Mouse (Mus musculus): ENCODE measurements at regions not wholly inside any gene's neighbourhood (a gene's known extent, or its start where the extent isn't known, plus 50 kb on each side); places are given as distances from the start of the nearest gene placed in this dataset.

- no peak overlapping the region for H3K27ac ChIP-seq (replicated peaks; ENCODE audit: low read depth, low read length)
- H3K4me1 ChIP-seq (ENCODE audit: control insufficient read depth, insufficient read depth, insufficient read length, low read length): no peaks in the 10 kb centered on the region
These were observed 153.5 kb upstream of the Usp24 start for GRCm38 (mm10) chr4:106162551-106162950.

DNA sequence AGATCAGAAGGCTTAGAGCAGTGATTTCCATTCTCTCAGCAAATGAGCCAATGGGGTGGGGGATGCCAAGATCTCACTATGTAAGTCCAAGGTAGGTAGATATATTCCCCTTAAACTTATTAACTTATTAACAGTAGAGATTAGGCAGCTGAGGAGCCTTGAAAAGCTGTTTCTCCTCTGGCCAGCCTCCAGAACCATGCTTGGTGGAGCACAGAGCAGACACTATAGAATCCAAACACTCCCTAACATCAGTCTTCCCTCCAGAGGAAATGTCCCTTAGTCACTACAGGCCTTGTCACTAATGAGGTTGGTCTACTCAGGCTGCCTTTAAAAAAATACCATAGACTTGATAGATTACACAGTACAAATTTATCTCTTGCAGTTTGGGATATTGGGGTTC, 152.8 kb upstream of the Usp24 start:
- no peak overlapping the region for H3K27ac ChIP-seq (replicated peaks; ENCODE audit: low read depth, low read length)

More at GRCm38 (mm10) chr4:106162551-106162950, 153.5 kb upstream of the Usp24 start:
- no peak overlapping the region for H3K4me3 ChIP-seq (ENCODE audit: insufficient read depth, low read depth, low read length)

DNA sequence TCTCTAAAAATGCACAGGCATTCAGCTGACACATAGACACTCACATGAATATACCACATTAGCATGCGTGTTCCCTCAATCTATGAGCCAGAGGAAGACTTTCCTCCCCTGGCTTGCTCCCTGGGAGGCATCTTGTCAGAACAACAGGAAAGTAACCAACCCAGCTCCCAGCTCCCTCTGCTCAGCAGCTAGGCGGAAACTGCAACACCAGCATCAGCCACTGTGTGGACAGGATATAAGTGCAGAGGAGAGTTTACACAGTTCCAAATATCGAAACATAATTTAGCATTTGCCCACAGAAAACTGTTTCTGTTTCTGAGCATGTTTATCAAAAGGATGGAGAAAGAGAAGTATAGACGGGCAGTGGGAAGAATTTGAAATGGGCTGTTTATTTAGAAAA, 148.3 kb upstream of the Usp24 start:
- Histone ChIP-seq H3K4me1 (ENCODE audit: control insufficient read depth, insufficient read depth, insufficient read length, low read length) (no peaks in the 10 kb centered on the region), H3K4me3 (ENCODE audit: insufficient read depth, low read depth, low read length) (no peak overlapping the region), H3K27ac (replicated peaks; ENCODE audit: low read depth, low read length) (no peak overlapping the region)

More for the DNA sequence above, 152.8 kb upstream of the Usp24 start:
- no peak overlapping the region for H3K4me3 ChIP-seq (ENCODE audit: insufficient read depth, low read depth, low read length)
- H3K4me1 ChIP-seq (ENCODE audit: control insufficient read depth, insufficient read depth, insufficient read length, low read length): no peaks in the 10 kb centered on the region

DNA sequence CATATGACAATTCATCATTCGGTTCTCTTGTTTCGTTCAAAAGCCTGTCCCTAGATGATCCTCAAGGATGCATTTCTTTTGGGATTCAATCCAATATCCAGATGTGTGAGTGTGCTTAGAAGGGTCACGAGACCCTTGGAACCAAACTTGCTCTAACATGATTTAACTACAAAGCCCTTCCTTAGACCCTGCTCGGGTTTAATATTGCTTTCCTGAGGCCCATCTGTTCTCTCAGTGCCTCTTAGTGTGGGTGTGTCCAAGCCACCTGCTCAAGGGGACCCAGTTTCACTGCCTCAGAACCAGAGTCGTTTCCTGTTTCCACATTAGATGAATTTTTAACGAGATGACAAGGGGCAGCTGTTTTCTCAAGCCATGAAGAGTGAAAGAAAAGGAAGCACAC, 147.3 kb upstream of the Usp24 start:
- Histone ChIP-seq H3K4me3 (ENCODE audit: insufficient read depth, low read depth, low read length) (no peak overlapping the region), H3K27ac (replicated peaks; ENCODE audit: low read depth, low read length) (no peak overlapping the region), H3K4me1 (ENCODE audit: control insufficient read depth, insufficient read depth, insufficient read length, low read length) (no peaks in the 10 kb centered on the region)

GRCm38 (mm10) chr4:106169466-106169865, 146.5 kb upstream of the Usp24 start:
- H3K4me1 ChIP-seq (ENCODE audit: control insufficient read depth, insufficient read depth, insufficient read length, low read length): no peaks in the 10 kb centered on the region
- no peak overlapping the region for H3K27ac ChIP-seq (replicated peaks; ENCODE audit: low read depth, low read length)
- H3K4me3 ChIP-seq (ENCODE audit: insufficient read depth, low read depth, low read length): no peak overlapping the region

- Histone ChIP-seq H3K27ac (replicated peaks; ENCODE audit: low read depth, low read length) (no peak overlapping the region), H3K4me3 (ENCODE audit: insufficient read depth, low read depth, low read length) (no peak overlapping the region), H3K4me1 (ENCODE audit: control insufficient read depth, insufficient read depth, insufficient read length, low read length) (no peaks in the 10 kb centered on the region)
These were observed 145.3 kb upstream of the Usp24 start for GRCm38 (mm10) chr4:106170731-106171130.

- Histone ChIP-seq H3K4me3 (ENCODE audit: insufficient read depth, low read depth, low read length) (no peak overlapping the region), H3K27ac (replicated peaks; ENCODE audit: low read depth, low read length) (no peak overlapping the region), H3K4me1 (ENCODE audit: control insufficient read depth, insufficient read depth, insufficient read length, low read length) (no peaks in the 10 kb centered on the region)
These were observed 140.7 kb upstream of the Usp24 start for GRCm38 (mm10) chr4:106175352-106175751.

GRCm38 (mm10) chr4:106185745-106186501, 130.1 kb upstream of the Usp24 start:
- Histone ChIP-seq H3K27ac (replicated peaks; ENCODE audit: low read depth, low read length) (peak overlapping the region; percentile 66), H3K4me3 (ENCODE audit: insufficient read depth, low read depth, low read length) (no peak overlapping the region)

DNA sequence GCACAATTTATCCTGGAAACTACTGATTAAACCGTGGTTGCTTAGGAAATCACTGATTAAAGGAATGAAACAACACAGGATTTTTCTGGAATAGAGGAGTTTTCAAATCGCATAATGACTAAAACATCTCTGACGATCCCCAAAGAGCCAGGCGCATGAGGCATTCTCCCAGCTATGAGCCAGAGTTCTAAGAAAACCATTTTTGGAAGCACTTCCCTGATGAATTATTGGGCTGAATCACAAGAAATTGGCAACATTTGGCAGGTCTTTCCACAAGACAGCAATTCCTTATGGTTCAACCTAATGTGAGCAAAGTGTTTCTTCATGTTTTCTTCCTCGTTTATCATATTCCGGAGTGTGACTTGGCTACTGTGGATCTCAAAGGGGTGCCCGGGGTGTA, 129.3 kb upstream of the Usp24 start:
- Histone ChIP-seq H3K4me1 (ENCODE audit: control insufficient read depth, insufficient read depth, insufficient read length, low read length) (peaks cover 8% of the 10 kb centered on the region; the same call in 1 of the 2 replicates), H3K27ac (replicated peaks; ENCODE audit: low read depth, low read length) (no peak overlapping the region; the same call in 1 of the 2 replicates), H3K4me3 (ENCODE audit: insufficient read depth, low read depth, low read length) (no peak overlapping the region)

More at GRCm38 (mm10) chr4:106185745-106186501, 130.1 kb upstream of the Usp24 start:
- H3K4me1 ChIP-seq (ENCODE audit: control insufficient read depth, insufficient read depth, insufficient read length, low read length): peaks cover 4% of the 10 kb centered on the region; the same call in 1 of the 2 replicates

DNA sequence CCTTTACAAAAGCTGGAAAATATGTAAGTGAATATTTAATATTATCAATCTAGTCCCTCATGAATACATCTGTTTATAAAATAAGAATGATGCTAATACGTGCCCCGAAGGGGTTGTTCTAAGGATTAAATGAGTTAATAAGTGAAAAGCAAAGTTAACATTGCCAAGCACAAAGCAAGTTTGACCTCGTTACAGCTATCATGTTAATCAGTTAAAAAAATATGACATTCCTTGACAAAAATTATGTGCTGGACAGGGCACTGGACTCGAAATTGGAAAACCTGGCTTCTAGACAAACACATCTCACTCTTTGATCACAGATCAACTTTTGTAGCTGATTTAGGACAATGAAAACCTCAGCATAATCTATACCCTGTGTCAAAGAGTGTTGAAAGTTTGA, 125.8 kb upstream of the Usp24 start:
- H3K27ac ChIP-seq (replicated peaks; ENCODE audit: low read depth, low read length): no peak overlapping the region
- peaks cover 10% of the 10 kb centered on the region; the same call in 1 of the 2 replicates for H3K4me1 ChIP-seq (ENCODE audit: control insufficient read depth, insufficient read depth, insufficient read length, low read length)
- H3K4me3 ChIP-seq (ENCODE audit: insufficient read depth, low read depth, low read length): no peak overlapping the region

- H3K4me1 ChIP-seq (ENCODE audit: control insufficient read depth, insufficient read depth, insufficient read length, low read length): peaks cover 7% of the 10 kb centered on the region; the same call in 1 of the 2 replicates
- no peak overlapping the region for H3K4me3 ChIP-seq (ENCODE audit: insufficient read depth, low read depth, low read length)
- peak overlapping the region; percentile 35 for H3K27ac ChIP-seq (replicated peaks; ENCODE audit: low read depth, low read length)
These were observed 124.7 kb upstream of the Usp24 start for GRCm38 (mm10) chr4:106191331-106191730.

- H3K4me3 ChIP-seq (ENCODE audit: insufficient read depth, low read depth, low read length): no peak overlapping the region
- peak overlapping the region; percentile 35; the same call in 1 of the 2 replicates for H3K27ac ChIP-seq (replicated peaks; ENCODE audit: low read depth, low read length)
- H3K4me1 ChIP-seq (ENCODE audit: control insufficient read depth, insufficient read depth, insufficient read length, low read length): peaks cover 7% of the 10 kb centered on the region; the same call in 1 of the 2 replicates
These were observed 124.2 kb upstream of the Usp24 start for GRCm38 (mm10) chr4:106191843-106192242.

DNA sequence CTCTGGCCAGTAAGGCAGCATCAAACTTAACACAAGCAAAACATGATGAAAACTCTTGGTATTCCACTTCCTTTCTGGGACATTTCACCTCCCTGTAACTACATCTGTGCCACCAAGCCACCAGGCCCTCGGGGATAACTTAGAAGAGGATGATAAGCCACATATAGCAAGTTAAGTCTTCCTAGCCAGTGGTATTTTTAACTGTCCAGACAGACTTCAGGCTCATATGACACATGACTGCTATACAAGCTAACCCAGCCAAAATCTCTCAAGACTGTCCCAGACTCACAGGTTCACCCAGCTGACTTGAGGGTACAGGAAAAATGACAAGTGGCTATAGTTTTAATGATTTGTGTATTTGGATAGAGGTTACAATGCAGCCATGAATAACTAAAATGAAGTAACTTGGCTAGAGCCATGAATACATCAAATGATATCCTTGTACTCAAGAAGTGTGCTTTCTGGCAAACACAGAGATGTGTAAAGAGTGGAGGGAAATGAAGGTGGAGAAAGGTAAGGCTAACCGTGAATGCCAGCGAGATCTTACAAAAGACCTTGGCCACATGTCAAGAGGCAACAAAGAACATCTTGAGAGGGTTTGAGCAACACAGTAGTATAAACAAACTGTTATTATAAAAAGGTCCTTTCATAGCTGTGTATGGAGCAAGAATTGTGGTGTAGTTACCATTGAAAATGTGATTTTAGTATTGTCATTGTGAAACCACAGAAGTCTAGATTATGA, 122.6 kb upstream of the Usp24 start:
- H3K4me3 ChIP-seq (ENCODE audit: insufficient read depth, low read depth, low read length): no peak overlapping the region
- H3K27ac ChIP-seq (replicated peaks; ENCODE audit: low read depth, low read length): no peak overlapping the region
- H3K4me1 ChIP-seq (ENCODE audit: control insufficient read depth, insufficient read depth, insufficient read length, low read length): peaks cover 7% of the 10 kb centered on the region; the same call in 1 of the 2 replicates

DNA sequence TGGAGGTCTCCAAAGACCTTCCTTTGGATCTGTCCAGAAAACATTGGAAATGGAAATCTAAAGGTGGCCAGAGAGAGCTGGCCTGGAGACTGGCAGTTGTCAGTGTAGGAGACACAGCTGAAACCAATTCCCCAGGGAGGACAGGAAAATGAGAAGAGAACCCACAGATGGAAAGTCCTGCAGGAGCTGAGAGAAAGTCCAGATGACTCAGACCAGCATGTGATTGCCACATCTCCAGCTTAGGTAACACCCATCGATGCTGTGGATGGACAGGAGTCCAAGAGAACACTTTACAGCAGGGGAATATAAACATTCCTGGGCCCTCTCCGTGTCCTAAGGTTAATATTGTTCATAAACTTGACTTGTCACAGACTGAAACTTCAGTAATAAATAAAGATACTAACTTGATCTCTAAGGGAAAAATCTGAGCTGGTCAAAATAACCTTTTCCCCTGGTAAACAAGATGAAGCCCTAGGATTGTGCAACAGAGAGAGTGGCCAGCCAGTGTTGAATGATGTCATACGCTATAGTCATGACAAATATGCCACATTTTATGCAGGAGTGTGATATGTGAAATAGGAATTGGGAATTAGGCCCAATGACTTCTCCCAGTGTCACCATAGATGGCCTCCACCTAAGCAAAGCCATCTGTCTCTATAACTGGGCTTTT, 120.4 kb upstream of the Usp24 start:
- H3K4me1 ChIP-seq (ENCODE audit: control insufficient read depth, insufficient read depth, insufficient read length, low read length): peaks cover 13% of the 10 kb centered on the region; the same call in 1 of the 2 replicates
- H3K4me3 ChIP-seq (ENCODE audit: insufficient read depth, low read depth, low read length): no peak overlapping the region
- H3K27ac ChIP-seq (replicated peaks; ENCODE audit: low read depth, low read length): peak overlapping the region; percentile 50; the same call in 1 of the 2 replicates

DNA sequence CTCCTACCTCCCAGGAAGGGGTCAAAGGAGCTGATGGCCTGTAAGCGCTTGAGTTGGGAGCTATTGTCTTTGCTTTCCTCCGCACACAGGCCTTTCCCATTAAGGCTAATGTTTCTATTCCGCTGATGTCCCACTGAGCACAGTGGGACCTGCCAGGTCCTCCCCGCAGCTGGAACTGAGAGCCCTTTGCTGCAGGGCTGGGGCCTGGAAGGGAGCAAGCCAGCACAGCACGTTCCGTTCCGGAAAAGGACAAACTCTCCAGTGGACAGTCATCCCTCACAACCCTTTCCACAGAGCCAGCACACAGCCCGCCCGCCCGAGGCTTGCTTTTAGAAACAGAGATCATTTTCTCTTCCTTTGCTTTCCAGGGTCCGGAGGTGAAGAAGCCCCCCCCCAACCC, 116.2 kb upstream of the Usp24 start:
- Histone ChIP-seq H3K27ac (replicated peaks; ENCODE audit: low read depth, low read length) (no peak overlapping the region), H3K4me3 (ENCODE audit: insufficient read depth, low read depth, low read length) (no peak overlapping the region), H3K4me1 (ENCODE audit: control insufficient read depth, insufficient read depth, insufficient read length, low read length) (peaks cover 9% of the 10 kb centered on the region; the same call in 1 of the 2 replicates)
